Comparison of ENCODE assay signal across 8 mouse cellular contexts in genomic region chr5:24351278-24351677, GRCm38 (mm10). TPM values are rescaled to one million over a fixed set of nuclear protein-coding genes. Genes with fewer than 3 reads are reported as not detected.
DNase-seq lines count a peak whose midpoint lies in the region; ATAC-seq lines count a peak whose summit lies in the region.

TSS of gene Kcnh2 (minus strand) at chr5:24351604.

- peak within 1 kb of the TSS; percentile 99 for H3K9ac ChIP-seq in heart, embryonic 14.5 days (ENCODE audit: low read length)
- H3K9ac ChIP-seq in stomach, embryonic 14.5 days (replicated peaks; ENCODE audit: low read depth, low read length) = peak within 1 kb of the TSS; percentile 80

- DNase-seq in layer of hippocampus, adult 18-20 months (ENCODE audit: low spot score in 2 of 2) = no peak
- DNase-seq in layer of hippocampus, adult 9-11 months = no peak
- no peak for DNase-seq in adrenal gland, postnatal 36 days
- no peak for DNase-seq in left cerebral cortex, postnatal 36 days (ENCODE audit: low spot score in 2 of 2)
- no peak for DNase-seq in cerebellum, adult 18-20 months
- no peak for DNase-seq in spleen, postnatal 10 days (ENCODE audit: low spot score in 2 of 2)

- peak within 1 kb of the TSS; percentile 79 to 86 for H3K4me3 ChIP-seq in heart, embryonic 14.5 days (ENCODE audit: control insufficient read depth in 1 of 2, insufficient read depth in 1 of 2, low read depth in 1 of 2, low read length in 2 of 2)
- H3K4me3 ChIP-seq in stomach, embryonic 14.5 days (ENCODE audit: low read depth, low read length) = peak within 1 kb of the TSS; percentile 68

- no peaks in the 10 kb centered on the region for H3K27me3 ChIP-seq in heart, embryonic 14.5 days (ENCODE audit: control insufficient read depth, insufficient read depth, low read length)
- H3K27me3 ChIP-seq in stomach, embryonic 14.5 days (ENCODE audit: control insufficient read depth, insufficient read depth, low read length) = no peaks in the 10 kb centered on the region

- intact Hi-C loops in left cerebral cortex, postnatal 36 days (cut with DNase I) = loop anchor here (5.0 kb wide), 2 partner anchors 36 to 184 kb away; no protein-coding TSS in a partner anchor

- H3K4me1 ChIP-seq in heart, embryonic 14.5 days (ENCODE audit: control insufficient read depth in 2 of 2, insufficient read depth in 2 of 2, low read length in 2 of 2) = peaks cover 38 to 50% of the 10 kb centered on the region in 2 experiments
- H3K4me1 ChIP-seq in stomach, embryonic 14.5 days (ENCODE audit: control insufficient read depth, insufficient read depth, low read length) = peaks cover 49% of the 10 kb centered on the region

- H3K36me3 ChIP-seq in heart, embryonic 14.5 days (ENCODE audit: control insufficient read depth, insufficient read depth, low read length) = peaks cover 18% of the 10 kb centered on the region
- H3K36me3 ChIP-seq in stomach, embryonic 14.5 days (ENCODE audit: control insufficient read depth, insufficient read depth, low read length) = no peaks in the 10 kb centered on the region

- peak within 1 kb of the TSS; percentile 96 to 99 for H3K27ac ChIP-seq in heart, embryonic 14.5 days (replicated peaks in 1 of 2; ENCODE audit: control insufficient read depth in 1 of 2, insufficient read depth in 1 of 2, low read depth in 2 of 2, low read length in 2 of 2)
- H3K27ac ChIP-seq in stomach, embryonic 14.5 days (ENCODE audit: low read length) = peak within 1 kb of the TSS; percentile 91

- under 1% methylated on average over 31 of the region's 53 CpGs for WGBS in heart, embryonic 14.5 days
- WGBS in stomach, embryonic 14.5 days = under 1% methylated on average over 45 of the region's 53 CpGs

- ATAC-seq in heart, embryonic 14.5 days (ENCODE audit: insufficient number of reproducible peaks, insufficient read depth, low FRiP score, low read depth) = no peak
- 0 out of 2 replicates have a peak, but pooled peaks have one; percentile 11 for ATAC-seq in stomach, embryonic 14.5 days (ENCODE audit: insufficient number of reproducible peaks, insufficient read depth, low FRiP score, low read depth)

- peak within 1 kb of the TSS; percentile 94 for H3K4me2 ChIP-seq in heart, embryonic 14.5 days (ENCODE audit: low read length)
- peak within 1 kb of the TSS; percentile 99 for H3K4me2 ChIP-seq in stomach, embryonic 14.5 days (replicated peaks; ENCODE audit: low read depth, low read length)

- H3K9me3 ChIP-seq in heart, embryonic 14.5 days (ENCODE audit: control insufficient read depth, low read length) = no peaks in the 10 kb centered on the region
- H3K9me3 ChIP-seq in stomach, embryonic 14.5 days (ENCODE audit: control insufficient read depth, low read depth, low read length) = no peaks in the 10 kb centered on the region

RNA-seq across cellular contexts. Expression of gene Kcnh2, which starts in this region (rescaled TPM):
- 10 to 100 TPM; 23.0 to 26.8 TPM for total RNA-seq in layer of hippocampus, adult 18-20 months (2021)
- 10 to 100 TPM; 14.4 to 14.7 TPM for total RNA-seq in adrenal gland, postnatal 36 days (2021)
- 23.5 and 32.9 TPM in 2 replicates for polyA plus RNA-seq in heart, embryonic 14.5 days (2014; fragmentation: Nextera tagmentation; extraction: Ambion mirVana)
- 10 to 100 TPM; 32.2 to 32.6 TPM for total RNA-seq in left cerebral cortex, postnatal 36 days (2021)
- polyA plus RNA-seq in stomach, embryonic 14.5 days (2014; fragmentation: Nextera tagmentation; extraction: Ambion mirVana) = 8.9 and 9.8 TPM in 2 replicates
